Mouse (Mus musculus) CH12.LX (cell line): ENCODE results near the gene Mst1. TPM values are rescaled to one million over a fixed set of nuclear protein-coding genes. Genes with fewer than 3 reads are reported as not detected.
A peak's percentile ranks its signal among the peaks of the same experiment; 100 is the strongest.

ENCODE experiments used
- DNase-seq: peaks from one replicate; pipeline ENCODE4 v3.0.0-alpha.2; 2013; ENCODE audit errors: extremely low read depth
- H3K27ac ChIP-seq: 2 replicates; pipeline ENCODE4 v1.5.1; 2012; ENCODE audit warnings: low read depth, mild to moderate bottlenecking, control low read depth, moderate library complexity; ENCODE audit not compliant: insufficient read depth
- H3K27me3 ChIP-seq: replicated peaks from 2 replicates; pipeline ENCODE3; 2012; ENCODE audit warnings: inconsistent platforms
- H3K36me3 ChIP-seq, 2 experiments: replicated peaks in 1 of 2; 2 replicates each; pipeline versions ENCODE3 to v1.6.1; 2012; ENCODE audit warnings: inconsistent platforms in 1 of 2, low read length in 1 of 2, mild to moderate bottlenecking in 1 of 2, mixed read lengths in 1 of 2, moderate library complexity in 1 of 2; ENCODE audit not compliant: control insufficient read depth in 1 of 2, insufficient read depth in 1 of 2
- H3K4me1 ChIP-seq, 2 experiments: 2 replicates each; pipeline ENCODE4 v1.6.1; 2012; ENCODE audit warnings: inconsistent platforms in 1 of 2, moderate library complexity in 1 of 2; ENCODE audit not compliant: insufficient read depth in 2 of 2, control insufficient read depth in 1 of 2
- H3K4me2 ChIP-seq: 2 replicates; pipeline ENCODE4 v1.6.1; 2012; ENCODE audit warnings: low read depth, mild to moderate bottlenecking, control low read depth; ENCODE audit not compliant: poor library complexity, insufficient read depth, severe bottlenecking
- H3K4me3 ChIP-seq, 3 experiments: fragments of 150-350 bp in 1 of 3; sonication (generic) in 1 of 3; replicated peaks in 1 of 3; 2 replicates each; pipeline versions ENCODE3 to v1.5.1; 2011 to 2012; ENCODE audit warnings: low read depth in 2 of 3, low read length in 2 of 3, mild to moderate bottlenecking in 2 of 3, moderate library complexity in 2 of 3, control low read depth in 1 of 3, improper control_type of control experiment in 1 of 3, inconsistent platforms in 1 of 3, mixed read lengths in 1 of 3; ENCODE audit not compliant: poor library complexity in 1 of 3
- H3K79me2 ChIP-seq: replicated peaks from 2 replicates; pipeline ENCODE4 v1.6.1; 2012; ENCODE audit warnings: mild to moderate bottlenecking, moderate library complexity; ENCODE audit not compliant: control insufficient read depth, poor library complexity, insufficient read depth, severe bottlenecking; ENCODE audit errors: extremely low read depth
- H3K9ac ChIP-seq: 2 replicates; pipeline ENCODE4 v1.6.1; 2012; ENCODE audit warnings: low read depth, mild to moderate bottlenecking, control low read depth, moderate library complexity; ENCODE audit not compliant: insufficient read depth
- H3K9me3 ChIP-seq: replicated peaks from 2 replicates; pipeline ENCODE3; 2012; ENCODE audit warnings: low read length, inconsistent platforms, mixed read lengths
- BHLHE40 ChIP-seq: IDR thresholded peaks from 2 replicates; pipeline ENCODE4 v1.6.1; 2011; ENCODE audit warnings: mild to moderate bottlenecking, low read depth, low read length, improper control_type of control experiment
- CHD1 ChIP-seq: IDR thresholded peaks from 2 replicates; pipeline ENCODE4 v1.6.1; 2012; ENCODE audit warnings: low read depth, low read length, improper control_type of control experiment, inconsistent platforms
- CHD2 ChIP-seq: IDR thresholded peaks from 2 replicates; pipeline ENCODE4 v1.6.1; 2011; ENCODE audit warnings: low read length, improper control_type of control experiment
- CTCF ChIP-seq, 2 experiments: IDR thresholded peaks in 1 of 2; conservative IDR thresholded peaks in 1 of 2; 2 replicates each; pipeline ENCODE4 v1.5.1; 2011 to 2012; ENCODE audit warnings: low read depth in 2 of 2, low read length in 2 of 2, improper control_type of control experiment in 1 of 2, inconsistent platforms in 1 of 2, mild to moderate bottlenecking in 1 of 2, moderate library complexity in 1 of 2
- E2F4 ChIP-seq: IDR thresholded peaks from 2 replicates; pipeline ENCODE4 v1.6.1; 2011; ENCODE audit warnings: low read depth, low read length, improper control_type of control experiment; ENCODE audit not compliant: insufficient replicate concordance
- GABPA ChIP-seq: IDR thresholded peaks from 2 replicates; pipeline ENCODE4 v1.6.1; 2012; ENCODE audit warnings: low read depth, low read length, improper control_type of control experiment, inconsistent platforms; ENCODE audit not compliant: insufficient replicate concordance
- HCFC1 ChIP-seq: IDR thresholded peaks from 2 replicates; pipeline ENCODE4 v1.6.1; 2012; ENCODE audit warnings: low read depth, mild to moderate bottlenecking, inconsistent platforms, low read length, improper control_type of control experiment
- IRF4 ChIP-seq: IDR thresholded peaks from 2 replicates; pipeline ENCODE4 v1.6.1; 2014; ENCODE audit warnings: low read depth, mild to moderate bottlenecking, inconsistent platforms, low read length, improper control_type of control experiment
- JUN ChIP-seq: IDR thresholded peaks from 2 replicates; pipeline ENCODE4 v1.6.1; 2011; ENCODE audit warnings: low read depth, mild to moderate bottlenecking, low read length, improper control_type of control experiment, moderate library complexity; ENCODE audit not compliant: insufficient read depth
- JUND ChIP-seq: conservative IDR thresholded peaks from 2 replicates; pipeline ENCODE4 v1.6.1; 2011; ENCODE audit warnings: low read depth, low read length, improper control_type of control experiment
- MAFK ChIP-seq: IDR thresholded peaks from 2 replicates; pipeline ENCODE4 v1.6.1; 2011; ENCODE audit warnings: low read length, improper control_type of control experiment; ENCODE audit not compliant: insufficient replicate concordance
- MAX ChIP-seq: IDR thresholded peaks from 2 replicates; pipeline ENCODE4 v1.6.1; 2011; ENCODE audit warnings: low read length, improper control_type of control experiment
- MEF2A ChIP-seq: IDR thresholded peaks from 2 replicates; pipeline ENCODE4 v1.6.1; 2014; ENCODE audit warnings: low read depth, mild to moderate bottlenecking, inconsistent platforms, low read length, improper control_type of control experiment, borderline replicate concordance
- MXI1 ChIP-seq: IDR thresholded peaks from 2 replicates; pipeline ENCODE4 v1.6.1; 2011; ENCODE audit warnings: mild to moderate bottlenecking, low read depth, low read length, improper control_type of control experiment
- MYC ChIP-seq: IDR thresholded peaks from 2 replicates; pipeline ENCODE4 v1.6.1; 2011; ENCODE audit warnings: low read depth, mild to moderate bottlenecking, improper control_type of control experiment, low read length
- NELFE ChIP-seq: IDR thresholded peaks from 2 replicates; pipeline ENCODE4 v1.6.1; 2011; ENCODE audit warnings: low read depth, low read length, improper control_type of control experiment
- PAX5 ChIP-seq: IDR thresholded peaks from 2 replicates; pipeline ENCODE4 v1.6.1; 2012; ENCODE audit warnings: low read length, inconsistent platforms, mixed read lengths
- POLR2A ChIP-seq: IDR thresholded peaks from 2 replicates; pipeline ENCODE4 v1.6.1; 2011; ENCODE audit warnings: low read depth, mild to moderate bottlenecking, improper control_type of control experiment, low read length
- RCOR1 ChIP-seq: conservative IDR thresholded peaks from 2 replicates; pipeline ENCODE4 v1.6.1; 2012; ENCODE audit warnings: low read depth, mild to moderate bottlenecking, inconsistent platforms, low read length, improper control_type of control experiment
- SIN3A ChIP-seq: IDR thresholded peaks from 2 replicates; pipeline ENCODE4 v1.6.1; 2012; ENCODE audit warnings: low read length, improper control_type of control experiment, inconsistent platforms
- SMC3 ChIP-seq: IDR thresholded peaks from 2 replicates; pipeline ENCODE4 v1.6.1; 2011; ENCODE audit warnings: low read depth, low read length, improper control_type of control experiment
- UBTF ChIP-seq: IDR thresholded peaks from 2 replicates; pipeline ENCODE4 v1.6.1; 2012; ENCODE audit warnings: low read depth, mild to moderate bottlenecking, inconsistent platforms, low read length, improper control_type of control experiment, moderate library complexity
- USF1 ChIP-seq: IDR thresholded peaks from 2 replicates; pipeline ENCODE4 v1.6.1; 2014; ENCODE audit warnings: low read depth, mild to moderate bottlenecking, inconsistent platforms, low read length, improper control_type of control experiment
- USF2 ChIP-seq: conservative IDR thresholded peaks from 2 replicates; pipeline ENCODE4 v1.6.1; 2011; ENCODE audit warnings: low read depth, low read length, improper control_type of control experiment
- ZC3H11A ChIP-seq: IDR thresholded peaks from 2 replicates; pipeline ENCODE4 v1.6.1; 2012; ENCODE audit warnings: low read depth, mild to moderate bottlenecking, inconsistent platforms, low read length, improper control_type of control experiment
- ZNF384 ChIP-seq: IDR thresholded peaks from 2 replicates; pipeline ENCODE4 v1.6.1; 2012; ENCODE audit warnings: low read depth, low read length, improper control_type of control experiment, inconsistent platforms
- dilution Hi-C: fragments of 300-500 bp; cut with MboI; formaldehyde crosslinking; loops from 2 replicates; pipeline ENCODE4 v1.14.3; 2020; ENCODE audit warnings: low sequenced_read_pairs; ENCODE audit not compliant: extremely low pct_unique_long_range_greater_than_20kb, extremely low pct_ligation_motif_present
- in situ Hi-C: fragments of 300-500 bp; cut with MboI; formaldehyde crosslinking; loops from 3 replicates; pipeline ENCODE4 v1.14.3; 2019; ENCODE audit warnings: low sequenced_read_pairs, low pct_ligation_motif_present, low pct_unique_long_range_greater_than_20kb, mixed read lengths
- polyA plus RNA-seq: library from polyadenylated mRNA; unstranded; fragments of >175 nt; gene quantifications from 2 replicates; pipeline ENCODE4 v1.2.1, GENCODE M21; 2012; ENCODE audit warnings: low read depth; ENCODE audit not compliant: insufficient read length
- total RNA-seq, 2 experiments: library from RNA; depleted of rRNA; stranded (reverse); fragments of 300-350 nt in 1 of 2; fragments of >200 nt in 1 of 2; gene quantifications; 2 replicates each; pipeline ENCODE4 v1.2.3; 2012 to 2014

Mst1 gene
- total and polyA plus RNA-seq, 3 experiments = 16.9 to 59.6 (median 21.4) TPM

DNA sequence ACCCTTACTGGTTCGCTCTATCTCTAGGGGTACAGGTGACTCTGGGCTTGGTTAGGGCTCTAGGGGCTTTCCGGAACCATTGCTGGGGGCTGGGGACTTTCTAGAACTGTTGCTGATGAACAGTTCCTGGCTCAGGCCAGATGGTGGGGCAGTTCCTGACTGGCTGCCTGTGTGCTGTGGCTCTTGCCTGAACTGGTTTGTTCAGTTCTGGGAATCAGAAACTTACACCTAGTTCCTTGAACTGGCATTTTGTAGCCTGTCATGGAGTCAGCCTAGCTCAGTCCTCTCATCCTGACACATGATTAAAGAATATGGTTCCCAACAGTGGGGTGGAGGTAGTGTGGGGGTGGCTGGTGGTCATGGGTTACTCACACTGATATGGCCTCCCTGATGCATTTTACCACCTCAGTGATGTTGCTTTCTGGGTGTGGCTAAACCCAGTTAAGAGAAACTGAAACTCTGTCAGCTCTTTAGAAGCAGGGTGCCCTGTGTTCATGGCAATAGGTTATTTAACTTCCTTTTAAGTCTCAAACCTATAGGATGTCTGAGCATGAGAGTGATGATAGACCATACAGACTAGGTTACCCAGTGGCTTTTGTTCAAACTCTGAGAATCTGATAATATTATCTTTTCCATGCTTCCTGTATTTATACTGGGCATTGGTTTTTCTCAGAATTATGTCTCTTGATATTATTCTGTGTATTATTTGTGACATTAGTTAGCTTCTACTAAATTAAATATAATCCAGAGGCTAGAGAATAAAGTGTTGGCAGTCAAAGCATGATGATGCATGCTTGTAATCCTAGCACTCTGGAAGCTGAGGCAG, 44.7 kb upstream of the Mst1 start (continued):
- TF ChIP-seq CHD1 (no peak), HCFC1 (no peak), CTCF (conservative IDR thresholded peaks at IDR 0.05 in 1 of 2, IDR thresholded peaks at IDR 0.05 in 1 of 2; ENCODE audit: low read depth in 2 of 2, low read length in 2 of 2) (peak in 1 of 2 experiments; percentile 70; a peak in 2 of 4 replicates), ZC3H11A (no peak), SMC3 (peak; percentile 60), GABPA (no peak), SIN3A (peak; percentile 70), E2F4 (no peak), POLR2A (peak; percentile 36; the same call in 1 of the 2 replicates), IRF4 (no peak; the same call in 1 of the 2 replicates)

DNA sequence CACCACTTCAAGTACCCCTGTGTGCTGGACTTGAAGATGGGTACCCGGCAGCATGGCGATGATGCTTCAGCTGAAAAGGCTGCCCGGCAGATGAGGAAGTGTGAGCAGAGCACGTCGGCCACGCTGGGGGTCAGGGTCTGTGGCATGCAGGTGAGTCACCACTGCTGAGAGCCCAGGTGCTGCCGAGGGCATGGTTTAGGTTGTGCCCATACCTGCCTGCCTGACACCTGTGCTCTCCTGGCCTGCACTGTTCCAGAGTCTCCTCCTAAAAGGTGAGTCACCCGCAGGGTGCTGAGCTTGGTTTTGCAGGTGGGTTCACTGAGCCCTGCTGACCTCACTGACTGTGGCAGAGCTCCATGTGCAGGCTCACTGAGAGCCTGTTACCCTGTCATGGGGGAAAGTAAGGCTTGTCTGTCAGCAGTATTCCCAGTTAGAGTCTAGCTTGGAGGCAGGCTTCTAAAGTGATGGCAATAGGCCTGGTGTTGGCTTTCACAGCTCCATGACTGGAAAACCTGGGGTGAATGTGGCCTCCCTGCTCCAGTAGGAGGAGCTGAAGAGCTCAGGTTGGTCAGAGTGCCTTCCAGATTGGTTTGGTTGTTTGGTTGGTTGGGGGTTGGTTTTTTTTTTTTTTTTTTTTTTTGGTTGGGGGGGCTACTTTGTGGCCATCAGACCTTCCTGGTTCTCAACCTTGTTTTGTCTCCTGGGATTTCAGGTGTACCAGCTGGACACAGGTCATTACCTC, 35.3 kb upstream of the Mst1 start:
- Histone ChIP-seq H3K4me3 (no peak overlapping the region), H3K79me2 (no peaks in the 10 kb centered on the region), H3K4me1 (peaks cover under 1 to 17% of the 10 kb centered on the region in 2 experiments; a peak in 2 of 4 replicates), H3K9me3 (no peaks in the 10 kb centered on the region), H3K4me2 (no peak overlapping the region), H3K27me3 (no peaks in the 10 kb centered on the region), H3K36me3 (peaks cover 41 to 68% of the 10 kb centered on the region in 2 experiments), H3K9ac (no peak overlapping the region), H3K27ac (no peak overlapping the region)
- dilution Hi-C loops (no loop called here), in situ Hi-C loops (no loop called here)
- TF ChIP-seq CTCF (conservative IDR thresholded peaks at IDR 0.05 in 1 of 2, IDR thresholded peaks at IDR 0.05 in 1 of 2; ENCODE audit: low read depth in 2 of 2, low read length in 2 of 2) (peak in 1 of 2 experiments; percentile 45; a peak in 2 of 4 replicates), SMC3 (peak; percentile 16; the same call in 1 of the 2 replicates), ZNF384 (peak; percentile 7; the same call in 1 of the 2 replicates), JUN (no peak), MAFK (no peak)
- no peak for DNase-seq

DNA sequence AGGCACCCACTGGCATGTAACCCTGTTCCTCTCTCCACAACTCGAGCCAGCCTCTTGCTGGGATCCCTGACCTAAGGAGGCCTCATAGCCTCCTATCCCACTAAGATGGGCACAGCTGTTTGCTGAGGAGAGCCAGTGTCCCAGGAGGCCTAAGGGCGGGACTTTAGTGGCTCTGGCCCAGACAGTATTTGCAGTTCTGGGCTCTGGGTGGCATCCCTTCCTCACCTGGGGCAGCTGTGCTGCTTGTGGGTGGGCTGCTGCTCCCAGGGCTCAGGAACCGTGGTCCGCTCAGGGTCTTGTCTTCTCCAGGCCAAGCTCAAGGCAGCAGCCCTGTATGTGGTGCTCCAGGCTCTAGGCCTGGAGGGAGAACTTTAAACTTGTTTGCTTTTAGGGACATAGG, 33.7 kb upstream of the Mst1 start:
- in situ Hi-C loops (no loop called here), dilution Hi-C loops (no loop called here)
- no peak overlapping the region for H3K9ac ChIP-seq
- no peaks in the 10 kb centered on the region for H3K9me3 ChIP-seq
- no peak overlapping the region for H3K27ac ChIP-seq
- peaks cover 2 to 24% of the 10 kb centered on the region in 2 experiments; a peak in 2 of 4 replicates for H3K4me1 ChIP-seq
- no peak overlapping the region for H3K4me2 ChIP-seq
- no peaks in the 10 kb centered on the region for H3K27me3 ChIP-seq
- TF ChIP-seq RCOR1 = no peak
- TF ChIP-seq MEF2A = no peak
- no peak for TF ChIP-seq MXI1
- TF ChIP-seq IRF4 = no peak
- no peak for TF ChIP-seq JUN
- TF ChIP-seq USF2 = no peak
- TF ChIP-seq USF1 = no peak
- no peak for TF ChIP-seq JUND
- no peak for TF ChIP-seq MAX
- no peak for TF ChIP-seq POLR2A
- no peak for TF ChIP-seq BHLHE40
- no peak for TF ChIP-seq CHD2
- no peak for TF ChIP-seq MAFK
- TF ChIP-seq MYC = no peak
- TF ChIP-seq ZC3H11A = no peak
- no peak for TF ChIP-seq UBTF
- no peak for TF ChIP-seq SIN3A
- no peak for TF ChIP-seq NELFE
- no peak for TF ChIP-seq PAX5
- no peak for TF ChIP-seq HCFC1
- peaks cover 43 to 71% of the 10 kb centered on the region in 2 experiments for H3K36me3 ChIP-seq
- no peak overlapping the region for H3K4me3 ChIP-seq
- no peaks in the 10 kb centered on the region for H3K79me2 ChIP-seq
- DNase-seq = no peak
